Mouse (Mus musculus) heart, postnatal 0 days (tissue): ENCODE results near the gene Capg. TPM values are rescaled to one million over a fixed set of nuclear protein-coding genes. Genes with fewer than 3 reads are reported as not detected.

Experiments
- ATAC-seq: fragments of 200-750 bp; cut with Nextera tagmentation; 2 replicates; pipeline ENCODE4 v1.8.0; 2017; ENCODE audit warnings: low read depth, moderate number of reproducible peaks, moderate library complexity; ENCODE audit not compliant: insufficient read depth
- DNase-seq: peaks from one replicate; pipeline ENCODE4 v3.0.0-alpha.2; 2016; ENCODE audit warnings: low spot score
- H3K27ac ChIP-seq: fragments of 300-500 bp; sonication (generic); 2 replicates; pipeline ENCODE4 v1.5.1; 2014; ENCODE audit warnings: low read depth, mild to moderate bottlenecking
- H3K27me3 ChIP-seq: fragments of 300-500 bp; sonication (generic); 2 replicates; pipeline ENCODE4 v1.6.1; 2014; ENCODE audit warnings: low read length, mixed read lengths; ENCODE audit not compliant: control insufficient read depth, insufficient read depth
- H3K36me3 ChIP-seq: fragments of 300-500 bp; sonication (generic); replicated peaks from 2 replicates; pipeline ENCODE4 v1.6.1; 2014; ENCODE audit warnings: low read length, mixed read lengths; ENCODE audit not compliant: control insufficient read depth, insufficient read depth
- H3K4me1 ChIP-seq: fragments of 300-500 bp; sonication (generic); 2 replicates; pipeline ENCODE4 v1.6.1; 2014; ENCODE audit warnings: antibody characterized with exemption; ENCODE audit not compliant: control insufficient read depth, insufficient read depth
- H3K4me2 ChIP-seq: fragments of 300-500 bp; sonication (generic); 2 replicates; pipeline ENCODE4 v1.6.1; 2014; ENCODE audit warnings: low read depth, mild to moderate bottlenecking, low read length, moderate library complexity
- H3K4me3 ChIP-seq: fragments of 300-500 bp; sonication (generic); 2 replicates; pipeline ENCODE4 v1.5.1; 2014; ENCODE audit warnings: low read depth, low read length
- H3K9ac ChIP-seq: fragments of 300-500 bp; sonication (generic); replicated peaks from 2 replicates; pipeline ENCODE4 v1.6.1; 2014; ENCODE audit warnings: low read depth, low read length, mixed read lengths
- H3K9me3 ChIP-seq: fragments of 300-500 bp; sonication (generic); replicated peaks from 2 replicates; pipeline ENCODE4 v1.6.1; 2016; ENCODE audit warnings: low read length; ENCODE audit not compliant: control insufficient read depth
- CTCF ChIP-seq: IDR thresholded peaks from 2 replicates; pipeline ENCODE4 v1.5.1; 2016; ENCODE audit warnings: antibody characterized with exemption, control low read depth, low read depth
- EP300 ChIP-seq: IDR thresholded peaks from 2 replicates; pipeline ENCODE4 v1.6.1; 2016; ENCODE audit warnings: antibody characterized with exemption, low read depth
- WGBS: fragments of 180-500 bp; shearing (Covaris S2); extraction: QIAGEN DNeasy Blood & Tissue Kit; methylation state at CpG from one replicate; pipeline ENCODE4 v1.1.7; 2014; 5-methylcytosine and 5-hydroxymethylcytosine counted together
- polyA plus RNA-seq: library from polyadenylated mRNA; unstranded; fragments of >200 nt; fragmentation: Nextera tagmentation; extraction: Ambion mirVana; gene quantifications from 2 replicates; pipeline ENCODE4 v1.2.1, GENCODE M21; 2015
- total RNA-seq: library from RNA; depleted of rRNA; stranded (reverse); fragments of >200 nt; gene quantifications from 2 replicates; pipeline ENCODE4 v1.2.3, GENCODE M21; 2014; ENCODE audit warnings: low replicate concordance

Capg gene
- total and polyA plus RNA-seq, 2 experiments from 2014 or later: 25.9 to 53.6 TPM

GRCm38 (mm10) chr6:72576041-72576440 lies 31.9 kb downstream of the Capg start:
- H3K27me3 ChIP-seq: no peaks in the 10 kb centered on the region
- H3K36me3 ChIP-seq: peaks cover 49% of the 10 kb centered on the region
- H3K9me3 ChIP-seq: no peaks in the 10 kb centered on the region
- ATAC-seq (no peak), DNase-seq (no peak)
- no peak for TF ChIP-seq EP300
- TF ChIP-seq CTCF: no peak
- H3K4me1 ChIP-seq: no peaks in the 10 kb centered on the region
- WGBS: 93% methylated on average over 3 of the region's 3 CpGs
- H3K9ac ChIP-seq: no peak overlapping the region
- H3K27ac ChIP-seq: no peak overlapping the region
- no peak overlapping the region for H3K4me2 ChIP-seq
- H3K4me3 ChIP-seq: no peak overlapping the region

GRCm38 (mm10) chr6:72581625-72582382 lies 37.6 kb downstream of the Capg start:
- H3K27ac ChIP-seq: no peak overlapping the region
- H3K9me3 ChIP-seq: no peaks in the 10 kb centered on the region
- WGBS: 70% methylated on average over 11 of the region's 11 CpGs
- ATAC-seq: no peak
- no peak for DNase-seq
- H3K9ac ChIP-seq: no peak overlapping the region
- TF ChIP-seq EP300: no peak
- TF ChIP-seq CTCF: no peak
- no peak overlapping the region for H3K4me2 ChIP-seq
- no peaks in the 10 kb centered on the region for H3K4me1 ChIP-seq
- peaks cover 36% of the 10 kb centered on the region for H3K36me3 ChIP-seq
- no peak overlapping the region for H3K4me3 ChIP-seq
- no peaks in the 10 kb centered on the region for H3K27me3 ChIP-seq

DNA sequence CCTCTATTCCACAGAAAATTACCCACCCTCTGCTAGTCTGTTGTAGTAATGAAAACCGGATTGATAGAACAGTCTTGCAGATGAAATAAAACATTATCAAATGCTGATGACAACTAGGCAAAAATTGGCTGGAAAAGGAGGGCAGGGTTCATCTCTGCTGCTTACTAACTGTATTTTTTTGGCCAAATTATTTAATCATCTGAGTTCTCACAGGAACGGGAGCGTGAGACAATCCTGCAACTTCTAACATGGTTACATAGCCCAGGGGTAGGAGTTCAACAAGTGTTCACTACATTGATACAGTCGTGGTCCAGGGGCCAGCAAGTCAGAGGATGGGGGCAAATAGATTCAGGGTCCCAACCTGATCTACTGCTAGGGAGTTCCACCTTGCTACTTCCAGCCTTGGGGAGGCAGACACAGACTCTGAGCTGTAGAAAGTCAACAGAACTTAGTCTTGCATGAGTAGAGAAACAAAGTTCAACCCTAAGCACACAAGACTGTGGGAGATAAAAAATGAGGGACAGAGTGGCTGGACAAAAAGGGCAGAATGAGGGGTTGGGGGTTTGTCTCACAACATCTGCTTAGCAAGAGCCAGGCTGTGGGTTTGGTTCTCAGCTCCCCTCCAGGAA lies 39.1 kb downstream of the Capg start:
- no peak overlapping the region for H3K4me2 ChIP-seq

DNA sequence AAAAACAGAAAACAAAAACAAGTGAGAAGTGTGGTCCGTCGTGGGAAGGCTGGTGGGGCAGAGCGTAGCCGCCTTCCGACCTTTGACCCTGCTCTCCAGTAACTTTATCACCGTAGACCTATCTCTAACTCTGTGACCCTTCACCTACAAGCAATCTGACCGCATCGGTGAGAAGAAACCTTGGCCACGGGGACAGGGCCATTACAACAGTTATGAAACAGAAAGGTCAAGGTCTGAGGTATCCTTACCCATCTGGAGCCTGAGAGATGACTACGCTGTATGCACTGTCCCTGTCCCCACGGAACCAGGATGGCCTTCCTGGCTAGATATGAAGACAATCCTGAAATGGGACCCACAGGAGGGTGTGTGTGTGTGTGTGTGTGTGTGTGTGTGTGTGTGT lies 40.0 kb downstream of the Capg start:
- no peak overlapping the region for H3K27ac ChIP-seq
- no peak for ATAC-seq
- H3K9ac ChIP-seq: no peak overlapping the region

More for the DNA sequence above, 39.1 kb downstream of the Capg start:
- no peak overlapping the region for H3K4me3 ChIP-seq
- WGBS: 82% methylated on average over 4 of the region's 4 CpGs
- ATAC-seq (no peak), DNase-seq (no peak)
- no peak overlapping the region for H3K9ac ChIP-seq
- no peak overlapping the region for H3K27ac ChIP-seq
- H3K4me1 ChIP-seq: no peaks in the 10 kb centered on the region
- H3K36me3 ChIP-seq: peaks cover 31% of the 10 kb centered on the region
- H3K27me3 ChIP-seq: no peaks in the 10 kb centered on the region
- no peaks in the 10 kb centered on the region for H3K9me3 ChIP-seq
- no peak for TF ChIP-seq EP300

GRCm38 (mm10) chr6:72586701-72587100 lies 42.5 kb downstream of the Capg start:
- TF ChIP-seq CTCF (no peak), EP300 (no peak)
- 69% methylated on average over 3 of the region's 3 CpGs for WGBS
- Histone ChIP-seq H3K9ac (no peak overlapping the region), H3K27me3 (no peaks in the 10 kb centered on the region), H3K4me2 (no peak overlapping the region), H3K27ac (no peak overlapping the region), H3K4me3 (no peak overlapping the region), H3K9me3 (no peaks in the 10 kb centered on the region), H3K36me3 (peaks cover 15% of the 10 kb centered on the region; the same call in 1 of the 2 replicates), H3K4me1 (no peaks in the 10 kb centered on the region)
- no peak for DNase-seq
- ATAC-seq: no peak

More for the DNA sequence above, 40.0 kb downstream of the Capg start:
- no peaks in the 10 kb centered on the region for H3K9me3 ChIP-seq
- H3K36me3 ChIP-seq: peaks cover 23% of the 10 kb centered on the region
- WGBS: 78% methylated on average over 11 of the region's 11 CpGs
- TF ChIP-seq CTCF: no peak
- TF ChIP-seq EP300: no peak
- no peaks in the 10 kb centered on the region for H3K4me1 ChIP-seq
- no peaks in the 10 kb centered on the region for H3K27me3 ChIP-seq
- DNase-seq: no peak
- no peak overlapping the region for H3K4me2 ChIP-seq
- no peak overlapping the region for H3K4me3 ChIP-seq

GRCm38 (mm10) chr6:72588307-72588706 lies 44.1 kb downstream of the Capg start:
- Histone ChIP-seq H3K9me3 (no peaks in the 10 kb centered on the region), H3K4me2 (no peak overlapping the region), H3K27ac (no peak overlapping the region), H3K27me3 (no peaks in the 10 kb centered on the region), H3K4me1 (no peaks in the 10 kb centered on the region), H3K9ac (no peak overlapping the region), H3K36me3 (peaks cover 21% of the 10 kb centered on the region), H3K4me3 (no peak overlapping the region)
- TF ChIP-seq EP300: no peak
- no peak for TF ChIP-seq CTCF
- ATAC-seq (no peak), DNase-seq (no peak)
